Mouse (Mus musculus) stomach, embryonic 15.5 days (tissue): ENCODE results near the gene Ldb3. TPM values are rescaled to one million over a fixed set of nuclear protein-coding genes. Genes with fewer than 3 reads are reported as not detected.
A peak's percentile ranks its signal among the peaks of the same experiment; 100 is the strongest.

ENCODE experiments used
- ATAC-seq: fragments of 200-750 bp; cut with Nextera tagmentation; 2 replicates; pipeline ENCODE4 v1.8.0; 2017; ENCODE audit warnings: low read depth, moderate number of reproducible peaks, moderate TSS enrichment; ENCODE audit not compliant: insufficient read depth, low FRiP score
- H3K27ac ChIP-seq: fragments of 300-500 bp; sonication (generic); 2 replicates; pipeline ENCODE4 v1.5.1; 2015; ENCODE audit warnings: mild to moderate bottlenecking, inconsistent platforms
- H3K27me3 ChIP-seq: fragments of 300-500 bp; sonication (generic); replicated peaks from 2 replicates; pipeline ENCODE4 v1.6.1; 2015; ENCODE audit warnings: inconsistent platforms
- H3K36me3 ChIP-seq: fragments of 300-500 bp; sonication (generic); 2 replicates; pipeline ENCODE4 v1.6.1; 2015; ENCODE audit warnings: inconsistent platforms
- H3K4me1 ChIP-seq: fragments of 300-500 bp; sonication (generic); 2 replicates; pipeline ENCODE4 v1.6.1; 2015; ENCODE audit warnings: inconsistent platforms
- H3K4me2 ChIP-seq: fragments of 300-500 bp; sonication (generic); 2 replicates; pipeline ENCODE4 v1.6.1; 2015; ENCODE audit warnings: mild to moderate bottlenecking, inconsistent platforms
- H3K4me3 ChIP-seq: fragments of 300-500 bp; sonication (generic); replicated peaks from 2 replicates; pipeline ENCODE4 v1.5.1; 2015; ENCODE audit warnings: inconsistent platforms
- H3K9ac ChIP-seq: fragments of 300-500 bp; sonication (generic); 2 replicates; pipeline ENCODE4 v1.6.1; 2015; ENCODE audit warnings: inconsistent platforms
- H3K9me3 ChIP-seq: fragments of 300-500 bp; sonication (generic); 2 replicates; pipeline ENCODE4 v1.6.1; 2016; ENCODE audit warnings: inconsistent platforms
- WGBS: fragments of 180-500 bp; shearing (Covaris S2); methylation state at CpG from one replicate; pipeline ENCODE4 v1.1.7; 2015; 5-methylcytosine and 5-hydroxymethylcytosine counted together
- polyA plus RNA-seq: library from polyadenylated mRNA; unstranded; fragments of >200 nt; fragmentation: Nextera tagmentation; extraction: Ambion mirVana; gene quantifications from 2 replicates; pipeline ENCODE4 v1.2.1, GENCODE M21; 2015

The Ldb3 gene
- polyA plus RNA-seq, 1 experiment from 2014 or later, result 2.5 TPM

- no peaks in the 10 kb centered on the region for H3K9me3 ChIP-seq
- H3K4me1 ChIP-seq, result 0 out of 2 replicates have a peak, but pooled peaks cover 2% of the 10 kb centered on the region
- no peaks in the 10 kb centered on the region for H3K36me3 ChIP-seq
- WGBS, result 3% methylated on average over 13 of the region's 13 CpGs
- peak overlapping the region; percentile 13 for H3K4me3 ChIP-seq
- peak overlapping the region; percentile 23; the same call in 1 of the 2 replicates for H3K27ac ChIP-seq
- ATAC-seq, result peak; percentile 40; the same call in 1 of the 2 replicates
- H3K9ac ChIP-seq, result no peak overlapping the region
- no peaks in the 10 kb centered on the region for H3K27me3 ChIP-seq
- peak overlapping the region; percentile 52 for H3K4me2 ChIP-seq
Observed at GRCm38 (mm10) chr14:34615082-34615481, 26.6 kb upstream of the Ldb3 start.

- H3K9ac ChIP-seq, result no peak overlapping the region
Observed at GRCm38 (mm10) chr14:34614551-34614950, 26.1 kb upstream of the Ldb3 start.

DNA sequence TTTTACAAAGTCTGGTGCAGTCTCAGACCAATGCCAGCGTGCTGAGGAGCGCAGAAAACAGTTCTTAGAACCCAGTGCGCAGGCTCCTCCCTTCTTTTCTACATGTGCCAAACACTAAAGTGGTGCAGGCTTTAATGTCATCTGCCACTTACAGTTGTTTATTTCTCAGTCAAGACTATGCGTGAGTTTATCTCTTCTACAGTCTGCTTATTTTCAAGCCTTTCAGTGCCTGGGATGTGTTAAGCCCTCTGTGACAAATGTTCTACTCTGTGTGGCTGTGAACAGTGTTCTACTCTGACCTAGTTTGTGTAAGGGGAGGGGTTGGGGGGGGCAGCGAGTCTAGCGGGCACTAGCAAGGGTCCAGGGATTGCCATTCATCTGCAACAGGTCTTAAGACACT lies 25.0 kb upstream of the Ldb3 start:
- Histone ChIP-seq H3K4me2 (no peak overlapping the region), H3K27me3 (no peaks in the 10 kb centered on the region), H3K9me3 (no peaks in the 10 kb centered on the region), H3K27ac (no peak overlapping the region), H3K4me1 (0 out of 2 replicates have a peak, but pooled peaks cover 2% of the 10 kb centered on the region), H3K36me3 (no peaks in the 10 kb centered on the region), H3K4me3 (no peak overlapping the region), H3K9ac (no peak overlapping the region)
- ATAC-seq, result no peak
- WGBS, result 42% methylated on average over 6 of the region's 6 CpGs

More at GRCm38 (mm10) chr14:34614551-34614950, 26.1 kb upstream of the Ldb3 start:
- 0 out of 2 replicates have a peak, but pooled peaks cover 2% of the 10 kb centered on the region for H3K4me1 ChIP-seq
- H3K27ac ChIP-seq, result peak overlapping the region; percentile 8; the same call in 1 of the 2 replicates
- peak overlapping the region; percentile 13 for H3K4me3 ChIP-seq
- H3K4me2 ChIP-seq, result peak overlapping the region; percentile 52
- H3K27me3 ChIP-seq, result no peaks in the 10 kb centered on the region
- WGBS, result 23% methylated on average over 15 of the region's 15 CpGs
- ATAC-seq, result no peak
- no peaks in the 10 kb centered on the region for H3K36me3 ChIP-seq
- H3K9me3 ChIP-seq, result no peaks in the 10 kb centered on the region

DNA sequence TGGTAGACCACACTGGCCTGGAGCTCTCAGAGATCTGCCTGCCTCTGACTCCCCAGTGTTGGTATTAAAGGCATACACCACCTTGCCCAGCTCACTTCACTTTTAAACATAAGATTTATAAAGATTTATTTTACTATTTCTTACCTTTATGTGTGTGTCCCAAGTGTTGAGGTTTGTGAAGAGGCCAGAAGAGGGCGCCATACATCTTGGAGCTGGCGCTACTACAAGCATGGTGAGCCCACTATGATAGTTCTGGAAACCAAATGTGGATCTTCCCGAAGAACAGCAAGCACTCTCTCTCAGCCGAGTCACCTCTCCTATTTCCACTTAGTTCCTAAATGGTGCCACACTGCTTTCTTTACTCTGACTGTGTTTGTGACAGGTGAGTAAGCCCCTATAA lies 23.7 kb upstream of the Ldb3 start:
- ATAC-seq, result no peak
- WGBS, result 41% methylated on average over 4 of the region's 4 CpGs
- H3K4me2 ChIP-seq, result no peak overlapping the region
- H3K36me3 ChIP-seq, result no peaks in the 10 kb centered on the region
- no peak overlapping the region for H3K9ac ChIP-seq
- no peak overlapping the region for H3K4me3 ChIP-seq
- H3K27me3 ChIP-seq, result no peaks in the 10 kb centered on the region
- H3K27ac ChIP-seq, result no peak overlapping the region
- H3K9me3 ChIP-seq, result no peaks in the 10 kb centered on the region
- H3K4me1 ChIP-seq, result 0 out of 2 replicates have a peak, but pooled peaks cover 4% of the 10 kb centered on the region

DNA sequence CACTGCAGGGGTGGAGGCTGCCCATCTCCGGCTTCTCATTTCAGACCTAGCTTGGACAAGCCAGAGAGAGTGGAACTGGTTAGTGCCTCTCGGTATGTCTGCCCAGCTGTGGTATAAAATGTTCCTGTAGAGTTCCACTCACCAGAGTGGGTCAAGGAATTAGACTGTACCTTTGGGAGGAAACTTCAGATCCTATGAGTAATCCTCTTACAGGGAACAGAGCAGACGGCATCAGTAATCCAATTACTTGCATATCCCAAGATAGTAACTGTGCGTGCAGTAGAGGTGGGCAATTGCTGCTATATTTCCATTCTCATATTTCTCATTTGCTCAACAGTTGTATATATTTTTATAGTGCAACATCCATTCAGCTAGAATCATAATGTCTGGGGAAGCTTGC lies 23.1 kb upstream of the Ldb3 start:
- WGBS, result 86% methylated on average over 4 of the region's 4 CpGs
- ATAC-seq, result no peak

GRCm38 (mm10) chr14:34601910-34602309 lies 13.4 kb upstream of the Ldb3 start:
- ATAC-seq, result no peak
- H3K27me3 ChIP-seq, result no peaks in the 10 kb centered on the region; the same call in 1 of the 2 replicates
- H3K4me1 ChIP-seq, result no peaks in the 10 kb centered on the region
- H3K4me2 ChIP-seq, result no peak overlapping the region
- H3K36me3 ChIP-seq, result no peaks in the 10 kb centered on the region
- no peaks in the 10 kb centered on the region for H3K9me3 ChIP-seq
- no peak overlapping the region for H3K4me3 ChIP-seq
- H3K9ac ChIP-seq, result no peak overlapping the region
- 90% methylated on average over 7 of the region's 7 CpGs for WGBS
- no peak overlapping the region for H3K27ac ChIP-seq

More for the DNA sequence above, 23.1 kb upstream of the Ldb3 start:
- H3K4me1 ChIP-seq, result 0 out of 2 replicates have a peak, but pooled peaks cover 4% of the 10 kb centered on the region
- no peak overlapping the region for H3K27ac ChIP-seq
- H3K9ac ChIP-seq, result no peak overlapping the region
- no peaks in the 10 kb centered on the region for H3K36me3 ChIP-seq
- H3K4me3 ChIP-seq, result no peak overlapping the region
- no peaks in the 10 kb centered on the region for H3K9me3 ChIP-seq
- H3K4me2 ChIP-seq, result no peak overlapping the region
- H3K27me3 ChIP-seq, result no peaks in the 10 kb centered on the region

GRCm38 (mm10) chr14:34599941-34600340 lies 11.5 kb upstream of the Ldb3 start, which contains the start of gene Opn4:
Gene Opn4, minus strand, starts transcription at chr14:34600142.
- no peak within 1 kb of the TSS for H3K27ac ChIP-seq
- WGBS, result 94% methylated on average over 8 of the region's 8 CpGs
- no peak within 1 kb of the TSS for H3K9ac ChIP-seq
- H3K4me3 ChIP-seq, result no peak within 1 kb of the TSS
- no peaks in the 10 kb centered on the region for H3K4me1 ChIP-seq
- H3K9me3 ChIP-seq, result no peaks in the 10 kb centered on the region
- no peaks in the 10 kb centered on the region; the same call in 1 of the 2 replicates for H3K27me3 ChIP-seq
- H3K4me2 ChIP-seq, result no peak within 1 kb of the TSS
- ATAC-seq, result no peak; the same call in 1 of the 2 replicates
- no peaks in the 10 kb centered on the region for H3K36me3 ChIP-seq

DNA sequence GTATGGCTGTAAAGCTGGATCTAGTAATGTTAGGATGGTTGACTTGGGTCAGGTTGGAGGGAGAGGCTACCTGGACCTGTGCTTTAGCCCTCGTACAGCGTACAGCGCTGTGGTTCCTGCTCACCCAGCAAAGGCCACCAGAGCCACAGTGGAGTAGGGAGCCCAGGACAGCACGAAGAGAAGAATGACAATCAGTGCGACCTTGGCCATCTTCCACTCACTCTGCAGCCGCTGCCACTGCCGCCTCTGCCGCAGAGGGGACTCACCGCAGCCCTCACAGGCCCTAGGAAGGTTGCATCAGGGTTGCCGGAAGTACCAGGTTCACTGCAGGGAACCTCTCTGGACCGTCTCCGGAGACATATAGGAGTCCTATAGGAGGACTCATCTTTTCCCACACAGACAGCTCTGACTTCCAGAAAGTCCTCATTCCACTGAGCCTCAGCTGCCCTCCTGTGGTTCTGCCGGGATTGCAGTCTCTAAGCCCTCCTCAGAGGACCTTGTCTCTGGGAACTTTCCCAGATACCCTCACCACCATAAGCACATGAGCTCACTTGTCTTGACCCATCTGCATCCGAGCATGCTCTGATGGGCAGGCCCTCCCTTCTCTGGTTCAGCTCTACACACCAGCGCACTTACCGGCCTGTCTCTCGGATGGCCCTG lies 7.2 kb upstream of the Ldb3 start:
- no peaks in the 10 kb centered on the region for H3K4me1 ChIP-seq
- H3K27me3 ChIP-seq, result no peaks in the 10 kb centered on the region; the same call in 1 of the 2 replicates
- no peak overlapping the region for H3K4me3 ChIP-seq
- no peaks in the 10 kb centered on the region for H3K36me3 ChIP-seq
- WGBS, result 75% methylated on average over 17 of the region's 17 CpGs
- H3K9me3 ChIP-seq, result no peaks in the 10 kb centered on the region
- ATAC-seq, result no peak
- no peak overlapping the region for H3K27ac ChIP-seq
- H3K4me2 ChIP-seq, result no peak overlapping the region
- H3K9ac ChIP-seq, result no peak overlapping the region

- 59% methylated on average over 15 of the region's 15 CpGs for WGBS
- Histone ChIP-seq H3K4me2 (no peak overlapping the region), H3K4me1 (no peaks in the 10 kb centered on the region), H3K27ac (no peak overlapping the region), H3K4me3 (no peak overlapping the region), H3K36me3 (no peaks in the 10 kb centered on the region), H3K27me3 (no peaks in the 10 kb centered on the region), H3K9ac (no peak overlapping the region), H3K9me3 (no peaks in the 10 kb centered on the region)
- ATAC-seq, result no peak
Observed at GRCm38 (mm10) chr14:34591741-34592535, 3.5 kb upstream of the Ldb3 start.

DNA sequence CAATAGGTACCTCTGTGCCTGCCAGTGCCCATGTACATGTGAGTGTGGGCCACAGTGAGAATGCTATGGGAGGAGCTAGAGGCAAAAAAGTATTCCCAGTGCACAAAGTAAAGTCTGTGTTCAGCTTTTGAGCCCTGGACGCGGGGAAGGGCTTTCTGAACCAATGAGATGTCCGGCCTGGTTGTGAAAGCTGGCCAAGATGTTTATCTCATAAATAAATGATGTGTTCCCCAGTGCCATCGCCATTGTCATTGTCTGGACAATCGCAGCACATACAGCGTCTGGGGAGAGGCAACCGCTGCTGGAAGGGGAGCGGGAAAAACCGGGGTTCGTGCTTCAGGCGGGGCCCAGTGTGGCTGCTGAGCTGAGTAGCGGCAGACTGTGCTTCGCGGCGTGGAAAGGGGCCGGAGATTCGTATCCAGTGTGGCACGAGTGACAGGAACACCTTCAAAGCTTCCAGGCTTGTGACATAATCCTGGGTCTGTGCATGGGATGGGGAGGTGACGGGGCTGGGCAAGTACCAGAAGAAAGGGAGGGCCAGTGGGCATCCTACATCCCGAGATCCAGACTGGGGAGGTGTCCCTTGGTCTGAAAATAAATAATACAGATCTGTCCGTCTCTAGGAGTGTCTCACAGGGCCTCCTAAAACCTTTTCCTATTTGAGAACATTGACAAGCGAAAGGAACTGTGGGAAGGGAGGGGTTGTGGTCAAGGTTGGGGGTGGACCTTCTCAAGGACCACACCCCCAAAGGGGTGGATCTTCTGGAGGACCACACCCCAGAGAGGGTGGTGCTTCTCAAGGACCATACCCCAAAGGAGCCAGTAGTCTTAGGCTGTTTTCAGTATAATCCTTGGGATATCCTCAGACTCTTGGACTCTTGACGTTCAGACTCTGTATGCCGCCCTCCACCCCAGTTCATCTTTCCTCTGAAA lies 2.5 kb upstream of the Ldb3 start:
- 64% methylated on average over 24 of the region's 24 CpGs for WGBS
- Histone ChIP-seq H3K4me3 (no peak overlapping the region), H3K4me2 (no peak overlapping the region), H3K27ac (no peak overlapping the region), H3K36me3 (no peaks in the 10 kb centered on the region), H3K27me3 (no peaks in the 10 kb centered on the region), H3K9ac (no peak overlapping the region), H3K4me1 (no peaks in the 10 kb centered on the region), H3K9me3 (no peaks in the 10 kb centered on the region)
- ATAC-seq, result no peak

DNA sequence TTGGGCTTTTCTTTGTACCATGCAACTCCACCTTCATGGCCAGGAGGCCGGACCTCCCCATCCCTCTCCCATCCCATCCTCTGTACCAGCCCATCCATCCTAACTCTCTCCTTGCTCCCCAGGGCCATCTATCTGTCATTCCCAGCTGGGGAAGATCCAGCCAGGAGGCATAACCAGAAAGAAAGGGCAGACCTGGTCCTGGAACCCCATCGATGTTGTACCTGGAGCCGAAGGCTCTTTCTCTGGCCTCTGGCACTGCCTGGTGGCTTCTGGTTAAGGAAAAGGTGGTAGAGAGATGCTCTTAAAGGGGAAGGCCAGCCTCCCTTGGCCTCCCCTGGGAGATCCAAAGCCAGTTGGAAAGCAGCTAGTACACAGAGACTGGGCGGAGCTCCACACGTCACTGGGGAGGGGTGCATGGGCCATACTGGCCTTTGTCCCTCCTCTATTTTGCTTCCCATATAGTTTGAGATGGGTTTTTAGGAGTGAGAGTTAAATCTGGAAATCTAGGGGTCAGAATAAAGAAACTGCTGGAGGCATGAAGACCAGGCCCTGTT lies 1.6 kb upstream of the Ldb3 start:
- WGBS, result 76% methylated on average over 5 of the region's 5 CpGs
- H3K27ac ChIP-seq, result no peak overlapping the region
- H3K27me3 ChIP-seq, result no peaks in the 10 kb centered on the region
- no peak overlapping the region for H3K4me2 ChIP-seq
- ATAC-seq, result no peak
- peaks cover 5% of the 10 kb centered on the region; the same call in 1 of the 2 replicates for H3K4me1 ChIP-seq
- H3K9ac ChIP-seq, result no peak overlapping the region
- H3K9me3 ChIP-seq, result no peaks in the 10 kb centered on the region
- no peaks in the 10 kb centered on the region for H3K36me3 ChIP-seq
- no peak overlapping the region for H3K4me3 ChIP-seq
